Mouse (Mus musculus): ENCODE data around the gene Cbln3. TPM values are rescaled to one million over a fixed set of nuclear protein-coding genes. Genes with fewer than 3 reads are reported as not detected.

Cbln3 gene
- total RNA-seq, 1 experiment from 2014 or later = not detected

DNA sequence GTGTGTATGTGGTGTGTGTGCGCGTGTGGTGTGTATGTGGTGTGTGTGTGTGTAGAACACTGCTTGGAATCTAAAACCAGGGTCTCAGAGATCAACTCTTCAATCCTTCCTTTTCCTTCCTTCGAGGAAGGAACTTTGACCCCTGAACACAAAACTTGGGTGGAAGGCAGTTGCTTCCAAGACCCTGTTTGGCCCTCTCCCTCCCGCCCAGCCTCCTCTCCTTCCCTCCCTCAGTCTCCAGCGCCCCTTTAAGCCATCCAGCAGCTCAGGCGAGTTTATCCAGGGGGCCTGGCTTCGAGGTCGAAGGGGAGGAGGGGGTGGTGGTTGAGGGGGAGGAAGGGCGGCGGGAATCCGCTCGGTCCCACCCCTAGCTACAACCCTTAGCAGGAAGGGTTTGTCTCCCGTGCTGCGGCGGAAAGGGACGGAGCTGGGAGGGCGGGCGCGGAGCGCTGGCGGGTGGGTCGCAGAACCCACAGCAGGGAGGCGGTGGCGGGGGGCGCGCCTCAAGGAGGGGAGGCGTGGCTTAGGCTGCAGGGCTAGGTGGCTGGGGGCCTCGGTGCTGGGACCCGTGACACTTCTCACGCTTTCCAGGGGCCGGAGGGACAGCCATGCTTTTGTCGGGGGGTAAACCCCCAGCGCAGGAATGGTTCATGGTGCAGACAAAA, 30.4 kb downstream of the Cbln3 start, which contains the start of gene Nynrin:
Gene Nynrin, plus strand, starts transcription at position 390 of the 665 bp plus-strand sequence.
- ATAC-seq (replicated peaks; ENCODE audit: low read depth, poor library complexity, severe bottlenecking) = peak; percentile 84

DNA sequence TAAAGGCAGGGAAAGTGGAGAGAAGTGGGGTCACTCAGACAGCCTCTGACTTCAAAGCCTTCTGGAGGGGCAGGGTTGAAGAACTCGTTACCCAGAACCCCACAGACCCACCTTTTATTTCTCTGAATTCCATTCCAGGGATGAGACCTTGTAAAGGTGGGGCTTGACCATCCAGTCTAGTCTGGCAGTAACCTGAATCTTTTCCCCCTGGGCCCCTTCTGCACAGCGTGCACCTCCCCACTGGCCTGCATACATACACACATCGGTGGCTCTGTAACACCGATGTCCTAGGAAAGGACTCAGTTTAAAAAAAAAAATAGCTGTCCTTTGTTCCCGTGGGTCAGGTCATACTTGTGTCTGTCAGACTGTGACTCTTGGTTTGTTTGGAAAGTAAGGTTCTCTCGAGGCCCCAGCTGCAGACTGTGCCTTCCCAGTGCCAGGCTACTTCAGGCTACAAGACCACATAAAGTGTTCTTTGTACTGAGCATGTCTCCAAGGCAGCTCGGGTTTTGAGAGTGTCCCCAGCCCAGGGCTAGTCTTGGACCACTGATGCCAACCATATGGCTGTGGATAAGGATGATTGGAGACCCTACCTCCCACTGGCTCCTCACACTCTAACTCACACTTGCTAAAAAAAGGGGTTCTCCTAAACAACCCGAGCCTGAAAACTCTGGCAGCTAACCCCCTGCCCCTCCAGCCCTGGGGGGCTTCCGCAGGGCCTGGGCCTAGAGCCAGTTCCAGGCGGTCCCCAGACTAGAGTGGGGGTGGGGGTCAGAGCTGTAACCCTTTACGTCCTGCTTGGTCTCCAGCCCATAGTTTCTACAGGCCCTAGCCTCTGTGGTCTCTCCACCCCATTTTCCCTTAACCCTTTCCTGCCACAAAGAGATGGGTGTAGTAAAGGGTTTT, 31.3 kb downstream of the Cbln3 start:
- no peak for ATAC-seq (replicated peaks; ENCODE audit: low read depth, poor library complexity, severe bottlenecking)

DNA sequence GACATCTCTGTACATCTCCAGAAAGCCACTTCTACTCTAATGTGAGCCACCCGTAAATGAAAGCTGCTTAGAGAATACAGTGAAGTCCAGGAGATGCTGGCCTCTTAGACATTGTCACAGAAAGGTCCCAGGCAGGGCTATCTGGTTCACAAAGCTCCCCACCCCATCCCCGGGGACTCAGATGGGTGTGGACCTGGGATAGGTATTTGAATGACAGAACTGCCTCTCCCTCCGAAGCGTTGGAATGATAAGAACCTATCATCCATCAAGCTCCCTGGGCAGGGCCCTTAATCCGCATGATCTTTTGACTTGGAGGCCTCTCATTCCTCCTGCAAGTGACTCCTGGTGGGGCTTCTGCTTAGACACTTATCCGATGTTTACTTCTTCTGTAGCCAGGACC, 33.3 kb downstream of the Cbln3 start:
- ATAC-seq (replicated peaks; ENCODE audit: low read depth, poor library complexity, severe bottlenecking) = no peak

DNA sequence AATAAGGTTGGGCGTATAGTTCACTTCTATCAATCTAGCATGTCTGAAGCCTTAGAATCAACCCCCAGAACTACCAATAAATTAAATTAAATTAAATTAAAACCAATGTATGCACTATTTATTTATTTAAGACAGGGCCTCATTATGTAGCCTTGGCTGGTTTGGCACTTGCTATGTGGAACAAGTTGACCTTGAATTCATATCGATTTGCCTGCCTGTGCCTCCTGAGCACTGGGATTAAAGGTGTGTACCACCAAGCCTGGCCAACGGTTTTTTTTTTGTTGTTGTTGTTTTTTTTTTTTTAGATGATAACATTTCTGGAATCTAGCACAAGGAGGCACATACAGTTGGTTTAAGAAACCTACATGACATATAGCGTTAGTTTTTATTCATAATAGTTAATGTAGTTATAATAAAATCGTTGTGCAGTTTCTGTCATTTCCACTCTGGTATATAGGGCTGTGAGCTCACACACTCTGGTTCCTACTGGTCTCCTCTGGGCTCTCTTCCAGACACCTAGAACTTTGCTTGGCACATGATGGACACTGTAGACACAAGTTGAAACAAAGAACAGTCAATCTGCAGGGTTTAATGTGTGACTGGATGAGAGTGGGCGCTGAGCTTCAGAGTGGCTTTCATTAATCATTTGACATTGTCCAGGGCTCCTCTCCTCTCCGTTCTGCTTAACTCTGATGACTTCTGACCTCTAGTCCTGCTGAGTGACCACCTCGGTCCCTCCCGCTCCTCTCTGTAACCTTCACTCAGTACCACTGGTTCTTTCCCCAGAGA, 38.5 kb downstream of the Cbln3 start:
- ATAC-seq (replicated peaks; ENCODE audit: low read depth, poor library complexity, severe bottlenecking) = no peak

DNA sequence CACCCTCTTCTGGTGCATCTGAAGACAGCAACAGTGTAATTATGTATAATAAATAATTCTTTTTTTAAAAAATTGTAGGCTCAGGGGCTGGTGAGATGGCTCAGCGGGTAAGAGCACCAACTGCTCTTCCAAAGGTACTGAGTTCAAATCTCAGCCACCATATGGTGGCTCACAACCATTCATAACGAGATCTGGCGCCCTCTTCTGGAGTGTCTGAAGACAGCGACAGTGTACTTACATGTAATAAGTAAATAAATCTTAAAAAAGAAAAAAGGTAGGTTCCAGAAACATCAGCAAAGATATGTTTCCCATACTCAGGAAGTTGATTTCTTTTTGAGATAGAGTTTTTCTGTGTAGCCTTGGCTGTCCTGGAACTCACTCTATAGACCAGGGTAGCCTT, 41.4 kb downstream of the Cbln3 start:
- ATAC-seq (replicated peaks; ENCODE audit: low read depth, poor library complexity, severe bottlenecking) = no peak

DNA sequence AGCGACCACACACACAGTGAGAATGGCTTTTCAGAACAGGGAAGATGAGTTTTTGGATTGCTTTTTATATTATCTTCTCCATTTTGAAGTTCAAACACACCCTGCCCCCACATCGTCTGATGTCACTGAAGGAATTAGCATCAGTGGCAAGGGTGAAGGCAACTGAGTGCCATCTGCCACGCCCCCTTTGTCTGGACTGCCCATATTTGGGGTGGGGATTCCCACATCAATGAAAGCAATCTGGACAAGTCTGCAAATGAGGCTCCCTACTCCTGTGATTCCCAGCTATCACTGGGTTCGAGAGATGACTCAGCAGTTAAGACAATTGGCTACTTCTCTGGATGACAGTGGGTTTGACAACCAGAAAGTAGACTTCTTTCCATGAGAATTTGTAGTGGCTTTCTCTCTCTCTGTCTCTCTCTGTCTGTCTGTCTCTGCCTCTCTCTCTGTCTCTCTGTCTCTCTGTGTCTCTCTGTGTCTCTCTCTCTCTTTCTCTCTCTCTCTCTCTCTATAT, 43.3 kb downstream of the Cbln3 start:
- no peak for ATAC-seq (replicated peaks; ENCODE audit: low read depth, poor library complexity, severe bottlenecking)

DNA sequence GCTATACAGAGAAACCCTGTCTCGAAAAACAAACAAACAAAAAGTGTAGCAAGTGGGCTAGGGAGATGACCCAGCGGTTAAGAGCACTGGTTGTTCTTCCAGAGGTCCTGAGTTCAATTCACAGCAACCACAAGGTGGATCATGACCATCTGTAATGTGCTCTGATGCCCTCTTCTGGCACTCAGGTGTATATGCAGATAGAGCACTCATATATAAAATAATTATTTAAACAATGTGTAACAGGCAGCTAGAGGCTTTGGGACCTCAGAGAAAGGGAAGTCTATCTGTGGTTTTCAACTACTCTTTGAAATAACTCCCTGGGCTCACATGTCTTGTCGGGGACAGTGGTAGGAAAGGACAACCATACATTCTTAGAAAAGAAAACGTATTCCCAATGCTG, 45.5 kb downstream of the Cbln3 start:
- ATAC-seq (replicated peaks; ENCODE audit: low read depth, poor library complexity, severe bottlenecking) = peak; percentile 66; the same call in 1 of the 2 replicates

DNA sequence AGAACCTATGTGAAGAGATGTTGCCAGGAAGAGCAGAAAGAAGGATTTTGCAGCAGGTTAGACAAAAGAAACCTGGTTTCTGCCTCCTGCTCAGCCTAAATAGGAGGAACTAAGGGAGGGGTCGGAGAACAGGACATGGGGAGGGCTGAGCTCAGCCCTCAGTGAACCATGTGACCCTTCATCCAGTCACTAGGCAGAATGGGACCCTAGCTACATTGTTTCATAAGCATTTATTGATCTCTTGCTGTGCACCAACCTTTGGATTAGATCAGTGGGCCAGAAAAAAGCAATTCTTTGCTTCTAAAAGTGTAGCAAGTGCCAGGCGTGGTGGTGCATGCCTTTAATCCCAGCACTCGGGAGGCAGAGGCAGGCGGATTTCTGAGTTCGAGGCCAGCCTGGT, 45.9 kb downstream of the Cbln3 start:
- ATAC-seq (replicated peaks; ENCODE audit: low read depth, poor library complexity, severe bottlenecking) = no peak

DNA sequence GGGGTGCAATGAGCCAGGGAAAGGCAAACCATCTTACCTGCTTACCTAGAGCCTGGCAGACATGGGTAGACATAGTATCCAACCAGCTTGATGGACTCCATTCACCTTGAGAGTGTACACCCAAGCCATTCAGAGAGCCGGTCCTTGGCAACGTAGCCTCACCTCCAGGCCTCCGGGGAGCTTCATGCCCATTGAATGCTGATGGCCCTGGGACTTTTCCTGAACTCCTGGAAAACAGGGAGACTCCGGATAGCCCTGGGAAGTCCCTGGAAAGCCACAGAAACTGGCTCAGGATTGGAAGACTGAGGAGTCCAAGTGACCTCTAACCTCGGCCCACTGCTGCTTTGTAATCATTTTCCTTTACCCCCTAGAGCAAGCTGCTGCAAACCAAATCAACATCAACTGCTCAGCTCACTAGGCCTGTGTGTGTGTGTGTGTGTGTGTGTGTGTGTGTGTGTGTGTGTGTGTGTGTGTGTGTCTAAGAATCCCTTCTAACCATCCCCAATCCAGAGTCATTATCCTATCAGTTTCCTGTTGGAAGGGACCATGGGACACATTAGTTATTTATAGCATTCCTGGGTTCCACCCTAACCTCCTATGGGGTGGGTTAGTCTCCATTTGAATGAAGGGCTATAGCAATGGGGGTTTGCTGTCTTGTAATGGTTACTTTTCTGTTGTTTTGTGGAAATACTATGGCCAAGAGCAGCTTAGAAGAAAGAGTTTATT, 49.2 kb downstream of the Cbln3 start:
- no peak for ATAC-seq (replicated peaks; ENCODE audit: low read depth, poor library complexity, severe bottlenecking)

DNA sequence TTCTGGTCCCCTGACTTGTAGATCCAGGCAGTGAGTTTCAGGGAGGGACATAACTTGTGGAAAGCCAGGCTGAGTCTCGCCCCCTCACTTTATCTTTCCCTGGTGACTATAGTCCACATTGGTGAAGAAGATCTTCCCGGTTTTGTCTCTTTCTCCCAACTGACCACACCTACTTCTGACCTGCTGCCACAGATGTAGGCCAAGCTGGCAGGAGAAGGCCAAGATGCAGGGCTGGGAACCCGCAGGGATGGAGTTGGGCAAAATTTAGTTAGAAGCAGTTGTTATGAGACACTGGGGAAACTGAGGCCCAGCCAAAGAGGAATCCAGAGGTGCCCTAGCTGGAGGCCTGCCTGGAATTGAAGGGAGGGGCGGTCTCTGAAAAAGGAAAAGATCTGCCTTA, 51.1 kb downstream of the Cbln3 start:
- no peak for ATAC-seq (replicated peaks; ENCODE audit: low read depth, poor library complexity, severe bottlenecking)

DNA sequence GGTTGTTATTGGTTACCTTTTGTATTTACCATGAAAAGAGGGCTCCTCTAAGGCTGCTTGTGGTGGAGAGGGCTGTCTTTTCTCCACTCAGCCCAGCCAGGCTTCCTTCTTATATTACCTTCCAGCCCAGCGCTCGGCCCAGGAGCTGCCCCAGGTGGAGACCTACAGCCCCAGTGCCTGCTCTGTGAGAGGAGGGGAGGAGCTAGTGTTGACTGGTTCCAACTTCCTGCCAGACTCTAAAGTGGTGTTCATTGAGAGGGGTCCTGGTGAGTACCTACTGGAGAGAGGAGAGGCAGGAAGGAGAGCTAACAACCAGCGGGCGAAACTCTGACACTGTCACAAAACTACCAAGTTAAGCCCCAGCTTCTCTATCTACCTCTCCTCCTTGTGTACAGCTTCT, 53.9 kb downstream of the Cbln3 start:
- no peak for ATAC-seq (replicated peaks; ENCODE audit: low read depth, poor library complexity, severe bottlenecking)

DNA sequence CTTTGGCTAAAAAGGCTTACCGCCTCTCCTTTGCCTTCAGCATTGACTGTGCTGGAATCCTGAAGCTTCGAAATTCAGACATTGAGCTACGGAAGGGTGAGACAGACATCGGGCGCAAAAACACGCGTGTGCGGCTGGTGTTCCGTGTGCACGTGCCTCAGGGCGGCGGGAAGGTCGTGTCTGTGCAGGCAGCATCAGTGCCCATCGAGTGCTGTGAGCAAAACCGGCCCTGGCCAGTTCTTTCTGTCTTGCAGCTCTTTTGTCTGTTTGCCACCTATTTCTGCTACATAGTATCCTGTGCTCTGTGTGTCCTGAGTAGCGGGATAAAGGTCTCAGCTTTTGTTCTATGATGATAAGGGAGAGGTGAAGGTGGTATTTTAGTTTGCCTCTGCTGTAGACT, 54.3 kb downstream of the Cbln3 start:
- no peak for ATAC-seq (replicated peaks; ENCODE audit: low read depth, poor library complexity, severe bottlenecking)

Other genes starting within 250 kb of the Cbln3 start
- 23.0 and 64.0 TPM in 2 replicates for gene Ipo4, start 248.4 kb downstream of the Cbln3 start, total RNA-seq (2017)
- 0.87 and 9.9 TPM in 2 replicates for gene Gm49378, start 246.5 kb downstream of the Cbln3 start, total RNA-seq (2017)
- 42.8 and 66.8 TPM in 2 replicates for gene Tm9sf1, start 240.6 kb downstream of the Cbln3 start, total RNA-seq (2017)
- gene Tssk4, start 234.2 kb downstream of the Cbln3 start, total RNA-seq (2017) = 0.27 and 0.82 TPM in 2 replicates
- gene Mdp1, start 223.9 kb downstream of the Cbln3 start, total RNA-seq (2017) = 26.2 and 28.2 TPM in 2 replicates
- gene Gmpr2, start 212.5 kb downstream of the Cbln3 start, total RNA-seq (2017) = 39.3 and 46.1 TPM in 2 replicates
- gene Nedd8, start 212.3 kb downstream of the Cbln3 start, total RNA-seq (2017) = 345 and 391 TPM in 2 replicates
- gene Tinf2, start 202.6 kb downstream of the Cbln3 start, total RNA-seq (2017) = 20.9 and 24.1 TPM in 2 replicates
- 1.9 and 2.8 TPM in 2 replicates for gene Tgm1, start 170.5 kb downstream of the Cbln3 start, total RNA-seq (2017)
- 11.6 and 15.0 TPM in 2 replicates for gene Rabggta, start 162.1 kb downstream of the Cbln3 start, total RNA-seq (2017)
- 8.3 and 23.9 TPM in 2 replicates for gene Dhrs1, start 138.7 kb downstream of the Cbln3 start, total RNA-seq (2017)
- 21.4 and 22.7 TPM in 2 replicates for gene Nop9, start 138.7 kb downstream of the Cbln3 start, total RNA-seq (2017)
- 0.14 and 1.1 TPM in 2 replicates for gene Cideb, start 125.9 kb downstream of the Cbln3 start, total RNA-seq (2017)
- 0.46 and 0.49 TPM in 2 replicates for gene Ltb4r2, start 123.0 kb downstream of the Cbln3 start, total RNA-seq (2017)
- gene Ltb4r1, start 118.4 kb downstream of the Cbln3 start, total RNA-seq (2017) = 1.5 and 6.3 TPM in 2 replicates
- not detected in 2 replicates for gene Adcy4, start 100.3 kb downstream of the Cbln3 start, total RNA-seq (2017)
- 33.0 and 43.3 TPM in 2 replicates for gene Ripk3, start 95.5 kb downstream of the Cbln3 start, total RNA-seq (2017)
- not detected in 2 replicates for gene Nfatc4, start 61.2 kb downstream of the Cbln3 start, total RNA-seq (2017)
- 5.9 and 6.5 TPM in 2 replicates for gene Nynrin, start 30.4 kb downstream of the Cbln3 start, total RNA-seq (2017)
- gene Khnyn, start 555 bp upstream of the Cbln3 start, total RNA-seq (2017) = 17.4 and 20.9 TPM in 2 replicates
- 7.8 and 11.8 TPM in 2 replicates for gene Sdr39u1, start 15.9 kb upstream of the Cbln3 start, total RNA-seq (2017)
- not detected in 2 replicates for gene Cma1, start 60.3 kb upstream of the Cbln3 start, total RNA-seq (2017)
- gene Cma2, start 66.6 kb upstream of the Cbln3 start, total RNA-seq (2017) = not detected in 2 replicates
- gene Mcpt1, start 133.6 kb upstream of the Cbln3 start, total RNA-seq (2017) = not detected in 2 replicates
- gene Mcpt9, start 146.1 kb upstream of the Cbln3 start, total RNA-seq (2017) = not detected in 2 replicates
- not detected in 2 replicates for gene Mcpt2, start 157.6 kb upstream of the Cbln3 start, total RNA-seq (2017)
- gene Mcpt4, start 177.9 kb upstream of the Cbln3 start, total RNA-seq (2017) = not detected in 2 replicates
- gene Mcpt8, start 200.9 kb upstream of the Cbln3 start, total RNA-seq (2017) = 14.9 and 21.7 TPM in 2 replicates
- gene Ctsg, start 218.2 kb upstream of the Cbln3 start, total RNA-seq (2017) = 450 and 522 TPM in 2 replicates
- not detected in 2 replicates for gene Gzme, start 236.2 kb upstream of the Cbln3 start, total RNA-seq (2017)
- gene Gzmd, start 248.2 kb upstream of the Cbln3 start, total RNA-seq (2017) = not detected in 2 replicates

Measured in common myeloid progenitor, adult 5-6 weeks (primary cell).